Mouse (Mus musculus): ENCODE data around the gene Gm4981. TPM values are rescaled to one million over a fixed set of nuclear protein-coding genes. Genes with fewer than 3 reads are reported as not detected.
"Not testable (repeated sequence)": the region's sequence is repeated elsewhere in the genome, so short reads cannot be mapped to it uniquely, and the experiment has no call there.

Gm4981 gene
- polyA plus RNA-seq, 1 experiment from 2014 or later = not detected

- not testable (repeated sequence) for H3K36me3 ChIP-seq (replicated peaks; ENCODE audit: control insufficient read depth, insufficient read depth, low read depth, low read length); H3K27me3 ChIP-seq (ENCODE audit: control insufficient read depth, insufficient read depth, low read length); H3K27ac ChIP-seq (replicated peaks; ENCODE audit: low read depth, low read length); H3K9ac ChIP-seq (replicated peaks; ENCODE audit: low read length); H3K4me2 ChIP-seq (ENCODE audit: low read depth, low read length); H3K4me1 ChIP-seq (ENCODE audit: control insufficient read depth, insufficient read depth, low read length); H3K4me3 ChIP-seq (ENCODE audit: low read depth, low read length); H3K9me3 ChIP-seq (replicated peaks; ENCODE audit: control insufficient read depth, low read length)
- DNase-seq (ENCODE audit: low spot score) (peak; percentile 13), ATAC-seq (replicated peaks; ENCODE audit: insufficient number of reproducible peaks, low FRiP score, low TSS enrichment, low read depth) (peak; percentile 88)
- 81% methylated on average over 8 of the region's 8 CpGs for WGBS
Measured at GRCm38 (mm10) chr10:58238984-58239740, 2.7 kb upstream of the Gm4981 start.

GRCm38 (mm10) chr10:58234985-58235384 lies 1.5 kb downstream of the Gm4981 start:
- not testable (repeated sequence) for ATAC-seq (replicated peaks; ENCODE audit: insufficient number of reproducible peaks, low FRiP score, low TSS enrichment, low read depth); H3K36me3 ChIP-seq (replicated peaks; ENCODE audit: control insufficient read depth, insufficient read depth, low read depth, low read length)

GRCm38 (mm10) chr10:58233740-58234121 lies 2.8 kb downstream of the Gm4981 start:
- H3K4me1 ChIP-seq (ENCODE audit: control insufficient read depth, insufficient read depth, low read length); H3K4me3 ChIP-seq (ENCODE audit: low read depth, low read length); H3K9ac ChIP-seq (replicated peaks; ENCODE audit: low read length); H3K27ac ChIP-seq (replicated peaks; ENCODE audit: low read depth, low read length); ATAC-seq (replicated peaks; ENCODE audit: insufficient number of reproducible peaks, low FRiP score, low TSS enrichment, low read depth); H3K4me2 ChIP-seq (ENCODE audit: low read depth, low read length); DNase-seq (ENCODE audit: low spot score); H3K36me3 ChIP-seq (replicated peaks; ENCODE audit: control insufficient read depth, insufficient read depth, low read depth, low read length); H3K27me3 ChIP-seq (ENCODE audit: control insufficient read depth, insufficient read depth, low read length): not testable (repeated sequence)
- peaks cover 12% of the 10 kb centered on the region for H3K9me3 ChIP-seq (replicated peaks; ENCODE audit: control insufficient read depth, low read length)

More at GRCm38 (mm10) chr10:58234985-58235384, 1.5 kb downstream of the Gm4981 start:
- H3K4me3 ChIP-seq (ENCODE audit: low read depth, low read length); H3K9ac ChIP-seq (replicated peaks; ENCODE audit: low read length); H3K27ac ChIP-seq (replicated peaks; ENCODE audit: low read depth, low read length); H3K4me2 ChIP-seq (ENCODE audit: low read depth, low read length); H3K27me3 ChIP-seq (ENCODE audit: control insufficient read depth, insufficient read depth, low read length); H3K4me1 ChIP-seq (ENCODE audit: control insufficient read depth, insufficient read depth, low read length); DNase-seq (ENCODE audit: low spot score): not testable (repeated sequence)
- H3K9me3 ChIP-seq (replicated peaks; ENCODE audit: control insufficient read depth, low read length) = peaks cover 16% of the 10 kb centered on the region
- 78% methylated on average over 4 of the region's 4 CpGs for WGBS

- not testable (repeated sequence) for H3K27ac ChIP-seq (replicated peaks; ENCODE audit: low read depth, low read length); H3K27me3 ChIP-seq (ENCODE audit: control insufficient read depth, insufficient read depth, low read length); H3K36me3 ChIP-seq (replicated peaks; ENCODE audit: control insufficient read depth, insufficient read depth, low read depth, low read length); H3K4me2 ChIP-seq (ENCODE audit: low read depth, low read length); H3K4me3 ChIP-seq (ENCODE audit: low read depth, low read length); H3K4me1 ChIP-seq (ENCODE audit: control insufficient read depth, insufficient read depth, low read length); H3K9ac ChIP-seq (replicated peaks; ENCODE audit: low read length); DNase-seq (ENCODE audit: low spot score)
- 78% methylated on average over 9 of the region's 10 CpGs for WGBS
- peak; percentile 41 for ATAC-seq (replicated peaks; ENCODE audit: insufficient number of reproducible peaks, low FRiP score, low TSS enrichment, low read depth)
- H3K9me3 ChIP-seq (replicated peaks; ENCODE audit: control insufficient read depth, low read length) = peaks cover 12% of the 10 kb centered on the region
Measured at GRCm38 (mm10) chr10:58233054-58233739, 3.3 kb downstream of the Gm4981 start.

- not testable (repeated sequence) for H3K4me2 ChIP-seq (ENCODE audit: low read depth, low read length)
- WGBS = 81% methylated on average over 5 of the region's 8 CpGs
Measured at GRCm38 (mm10) chr10:58232641-58232969, 3.9 kb downstream of the Gm4981 start, which contains the start of gene Duxf3. Gene Duxf3 (minus strand): TSS chr10:58232675.

GRCm38 (mm10) chr10:58231779-58232640 lies 4.5 kb downstream of the Gm4981 start:
- not testable (repeated sequence) for H3K4me1 ChIP-seq (ENCODE audit: control insufficient read depth, insufficient read depth, low read length); H3K27ac ChIP-seq (replicated peaks; ENCODE audit: low read depth, low read length); H3K4me2 ChIP-seq (ENCODE audit: low read depth, low read length); H3K4me3 ChIP-seq (ENCODE audit: low read depth, low read length); H3K9ac ChIP-seq (replicated peaks; ENCODE audit: low read length); H3K36me3 ChIP-seq (replicated peaks; ENCODE audit: control insufficient read depth, insufficient read depth, low read depth, low read length); H3K27me3 ChIP-seq (ENCODE audit: control insufficient read depth, insufficient read depth, low read length)
- 86% methylated on average over 33 of the region's 35 CpGs for WGBS
- ATAC-seq (replicated peaks; ENCODE audit: insufficient number of reproducible peaks, low FRiP score, low TSS enrichment, low read depth) (peak; percentile 89), DNase-seq (ENCODE audit: low spot score) (peak; percentile 29)
- H3K9me3 ChIP-seq (replicated peaks; ENCODE audit: control insufficient read depth, low read length) = peaks cover 12% of the 10 kb centered on the region

More at GRCm38 (mm10) chr10:58232641-58232969, 3.9 kb downstream of the Gm4981 start, which contains the start of gene Duxf3:
- not testable (repeated sequence) for H3K9ac ChIP-seq (replicated peaks; ENCODE audit: low read length); DNase-seq (ENCODE audit: low spot score); H3K4me1 ChIP-seq (ENCODE audit: control insufficient read depth, insufficient read depth, low read length); H3K4me3 ChIP-seq (ENCODE audit: low read depth, low read length); H3K27me3 ChIP-seq (ENCODE audit: control insufficient read depth, insufficient read depth, low read length); H3K36me3 ChIP-seq (replicated peaks; ENCODE audit: control insufficient read depth, insufficient read depth, low read depth, low read length); H3K27ac ChIP-seq (replicated peaks; ENCODE audit: low read depth, low read length)
- H3K9me3 ChIP-seq (replicated peaks; ENCODE audit: control insufficient read depth, low read length) = peaks cover 12% of the 10 kb centered on the region
- peak; percentile 40 for ATAC-seq (replicated peaks; ENCODE audit: insufficient number of reproducible peaks, low FRiP score, low TSS enrichment, low read depth)

- not testable (repeated sequence) for H3K27me3 ChIP-seq (ENCODE audit: control insufficient read depth, insufficient read depth, low read length); H3K27ac ChIP-seq (replicated peaks; ENCODE audit: low read depth, low read length); H3K4me2 ChIP-seq (ENCODE audit: low read depth, low read length); H3K9ac ChIP-seq (replicated peaks; ENCODE audit: low read length); H3K4me3 ChIP-seq (ENCODE audit: low read depth, low read length); DNase-seq (ENCODE audit: low spot score); H3K4me1 ChIP-seq (ENCODE audit: control insufficient read depth, insufficient read depth, low read length); H3K36me3 ChIP-seq (replicated peaks; ENCODE audit: control insufficient read depth, insufficient read depth, low read depth, low read length)
- WGBS = 86% methylated on average over 4 of the region's 7 CpGs
- H3K9me3 ChIP-seq (replicated peaks; ENCODE audit: control insufficient read depth, low read length) = peaks cover 12% of the 10 kb centered on the region
- ATAC-seq (replicated peaks; ENCODE audit: insufficient number of reproducible peaks, low FRiP score, low TSS enrichment, low read depth) = peak; percentile 54; the same call in 1 of the 2 replicates
Measured at GRCm38 (mm10) chr10:58231088-58231487, 5.4 kb downstream of the Gm4981 start.
